Mouse (Mus musculus): ENCODE measurements around the gene Noa1.

GRCm38 (mm10) chr5:77282242-77282641, 27.6 kb downstream of the Noa1 start:
- TF ChIP-seq POLR2A (IDR thresholded peaks at IDR 0.05; ENCODE audit: low read depth, low read length) (no peak), CTCF (IDR thresholded peaks at IDR 0.05; ENCODE audit: extremely low read depth, insufficient read length, insufficient replicate concordance, low read depth, low read length) (no peak)

All from small intestine, adult 2 months (tissue).